Mouse (Mus musculus) kidney, postnatal 10 days (tissue): ENCODE measurements around the gene Naa35.
"Not testable (repeated sequence)": the region's sequence is repeated elsewhere in the genome, so short reads cannot be mapped to it uniquely, and the experiment has no call there.

Source experiments
- DNase-seq: peaks from one replicate; pipeline ENCODE4 v3.0.0; 2021; ENCODE audit warnings: mixed read lengths

Naa35 gene

DNA sequence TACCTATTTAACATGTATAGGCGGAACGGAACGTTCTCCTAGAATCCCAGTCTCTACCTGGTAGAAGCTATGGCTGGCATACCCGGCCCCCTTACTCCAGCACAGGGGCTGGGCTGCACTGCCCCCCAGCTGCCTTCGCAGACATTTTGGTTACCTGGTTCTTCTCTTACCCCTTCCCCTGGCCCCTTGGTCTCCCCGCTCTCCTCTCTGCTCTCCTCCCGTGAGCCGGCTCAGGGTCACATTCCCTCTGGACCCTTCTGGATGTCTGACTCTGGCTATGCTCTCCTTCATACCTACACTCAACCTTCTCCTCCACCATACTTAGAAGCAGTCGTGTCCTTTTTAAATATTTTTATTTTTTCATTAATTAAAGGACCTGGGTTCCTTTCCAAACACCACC is 578 bp upstream of the Naa35 start:
- DNase-seq = peak; percentile 64

DNA sequence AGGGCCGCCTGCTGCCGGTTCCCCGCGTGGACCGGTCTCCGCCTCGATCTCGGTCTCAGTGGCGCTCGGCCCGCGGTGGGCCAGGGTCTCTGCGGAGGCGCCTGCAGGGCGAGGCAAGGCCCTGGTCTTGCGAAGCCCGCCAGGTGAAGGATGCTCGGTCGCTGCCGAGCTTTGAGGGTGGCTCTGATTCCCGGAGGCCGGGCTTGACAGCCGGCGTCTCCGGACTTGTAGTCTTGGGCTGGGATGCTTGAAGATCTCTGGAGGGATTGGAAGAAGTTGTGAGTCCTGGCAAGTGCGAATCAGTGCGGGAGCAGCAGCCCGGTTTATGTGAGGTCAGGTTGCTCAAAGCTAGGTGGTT is 568 bp downstream of the Naa35 start:
- DNase-seq = no peak

DNA sequence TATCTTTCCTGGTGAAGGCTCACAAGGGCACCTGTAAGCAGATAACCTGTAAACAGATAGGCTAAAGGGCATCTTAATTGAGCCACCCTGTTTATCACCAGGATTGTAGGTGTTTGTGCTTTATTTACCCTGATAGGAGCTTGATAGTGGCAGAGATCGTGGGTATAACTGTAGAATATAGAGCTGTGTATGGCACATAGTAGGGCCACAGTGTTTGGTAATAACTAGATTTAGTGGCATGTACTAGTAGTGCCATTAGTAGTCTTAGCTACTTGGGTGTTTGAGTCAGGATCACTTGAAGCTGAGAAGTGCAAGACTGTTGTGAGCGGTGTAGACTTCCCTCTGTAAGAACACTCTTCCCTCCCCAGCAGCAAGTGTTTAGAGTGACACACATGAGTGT is 2.1 kb downstream of the Naa35 start:
- DNase-seq = no peak

DNA sequence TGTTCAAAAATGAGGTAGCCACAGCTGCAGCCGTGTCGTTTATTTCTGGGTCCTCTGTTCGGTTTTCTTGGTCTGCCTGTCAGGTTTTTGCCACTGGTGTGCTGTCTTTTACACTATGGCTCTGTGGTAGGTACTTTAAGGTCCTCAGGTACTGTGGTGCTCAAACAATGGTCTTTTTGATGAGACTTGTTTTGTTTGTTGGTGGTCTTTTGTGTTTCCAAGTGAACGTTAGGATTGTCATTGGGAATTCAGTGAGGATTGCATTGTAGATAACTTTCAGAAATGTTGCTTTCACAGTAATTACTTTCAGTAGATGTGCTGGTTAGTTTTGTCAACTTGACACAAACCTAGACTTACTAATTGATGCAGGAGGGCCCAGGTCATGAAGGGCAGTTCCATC is 4.6 kb downstream of the Naa35 start:
- DNase-seq = no peak

DNA sequence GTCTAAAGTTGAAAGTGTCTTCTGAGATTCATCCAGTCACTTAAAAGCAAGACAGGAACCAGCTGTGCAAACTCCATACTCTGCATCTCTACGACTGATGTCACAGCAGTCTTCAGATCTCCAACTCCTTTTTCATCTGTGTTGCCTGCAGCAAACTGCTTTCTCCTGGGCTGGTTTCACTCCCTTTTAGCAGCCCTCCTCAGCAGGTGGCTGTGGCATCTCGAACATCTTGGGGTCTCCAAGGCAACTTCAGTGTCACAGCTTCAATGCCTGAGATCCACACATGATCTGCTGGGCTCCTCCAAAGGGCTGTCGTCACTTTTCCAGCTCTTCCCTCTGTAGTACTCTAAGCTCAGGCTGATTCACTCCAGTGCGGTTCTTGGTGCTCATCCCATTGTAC is 5.6 kb downstream of the Naa35 start:
- no peak for DNase-seq

DNA sequence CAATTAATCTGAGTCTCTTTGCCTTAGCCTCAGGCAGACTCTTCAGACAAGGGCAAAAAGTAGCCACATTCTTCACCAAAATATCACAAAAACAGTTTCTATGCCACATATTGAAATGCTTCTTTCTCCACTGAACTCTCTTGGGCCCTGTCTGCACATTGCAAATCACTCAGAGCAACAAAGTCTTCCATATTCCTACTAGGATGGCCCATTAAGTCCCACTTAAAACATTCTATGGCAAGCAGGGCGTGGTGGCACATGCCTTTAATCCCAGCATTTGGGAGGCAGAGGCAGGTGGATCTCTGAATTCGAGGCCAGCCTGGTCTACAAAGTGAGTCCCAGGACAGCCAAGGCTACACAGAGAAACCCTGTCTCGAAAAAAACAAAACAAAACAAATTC is 7.0 kb downstream of the Naa35 start:
- DNase-seq = not testable (repeated sequence)

DNA sequence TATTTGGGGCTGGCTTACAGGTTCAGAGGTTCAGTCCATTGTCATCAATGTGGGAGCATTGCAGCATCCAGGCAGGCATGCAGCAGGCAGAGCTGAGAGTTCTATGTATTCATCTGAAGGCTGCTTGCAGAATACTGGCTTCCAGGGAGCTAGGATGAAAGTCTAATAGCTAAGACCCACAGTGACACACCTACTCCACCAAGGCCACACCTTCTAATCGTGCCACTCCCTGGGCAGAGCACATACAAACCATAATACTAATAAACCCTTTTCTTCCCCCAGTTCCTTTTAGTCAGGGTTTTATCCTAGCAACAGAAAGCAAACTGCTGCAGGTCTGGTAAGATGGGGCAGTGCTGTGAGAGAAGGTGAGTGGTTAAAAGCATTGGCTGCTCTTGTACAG is 7.6 kb downstream of the Naa35 start:
- DNase-seq = no peak

DNA sequence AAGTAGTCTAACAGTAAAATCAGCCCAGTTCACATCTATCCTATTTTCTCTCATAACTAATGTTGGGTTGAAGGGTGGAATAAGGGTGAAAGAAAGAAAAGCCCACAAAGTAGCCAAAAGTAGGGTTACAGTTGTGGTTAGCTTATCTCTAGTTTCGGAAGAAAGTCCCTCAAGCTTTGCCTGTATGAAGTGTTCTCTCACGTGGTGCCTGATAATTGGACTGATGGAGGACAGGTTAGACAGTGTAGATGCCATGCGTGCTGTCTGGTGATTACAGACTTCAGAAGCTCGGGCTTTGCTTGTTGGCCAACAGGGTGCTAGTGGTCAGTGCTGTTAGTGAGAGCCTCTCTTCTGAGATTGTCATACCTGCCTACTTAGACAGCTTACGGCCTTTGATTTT is 18.0 kb downstream of the Naa35 start:
- no peak for DNase-seq

DNA sequence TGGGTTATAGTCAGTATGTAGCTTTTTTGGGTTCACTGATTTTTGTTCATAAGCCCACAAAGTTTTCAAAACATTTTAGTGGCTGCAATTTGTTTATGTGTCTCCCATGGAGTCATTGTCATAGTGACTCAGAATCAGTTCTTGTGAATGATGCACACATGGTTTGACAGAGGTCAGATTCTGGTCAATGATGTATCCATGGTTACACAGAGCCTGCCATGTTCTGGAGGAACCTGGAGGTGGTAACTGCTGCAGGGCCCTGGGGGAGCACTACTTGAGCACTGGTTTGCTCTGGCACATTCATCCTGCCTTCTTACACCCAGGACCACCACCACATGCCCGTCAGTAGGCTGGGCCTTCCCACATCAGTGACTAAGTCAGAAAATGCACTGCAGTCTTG is 19.5 kb downstream of the Naa35 start:
- DNase-seq = no peak

DNA sequence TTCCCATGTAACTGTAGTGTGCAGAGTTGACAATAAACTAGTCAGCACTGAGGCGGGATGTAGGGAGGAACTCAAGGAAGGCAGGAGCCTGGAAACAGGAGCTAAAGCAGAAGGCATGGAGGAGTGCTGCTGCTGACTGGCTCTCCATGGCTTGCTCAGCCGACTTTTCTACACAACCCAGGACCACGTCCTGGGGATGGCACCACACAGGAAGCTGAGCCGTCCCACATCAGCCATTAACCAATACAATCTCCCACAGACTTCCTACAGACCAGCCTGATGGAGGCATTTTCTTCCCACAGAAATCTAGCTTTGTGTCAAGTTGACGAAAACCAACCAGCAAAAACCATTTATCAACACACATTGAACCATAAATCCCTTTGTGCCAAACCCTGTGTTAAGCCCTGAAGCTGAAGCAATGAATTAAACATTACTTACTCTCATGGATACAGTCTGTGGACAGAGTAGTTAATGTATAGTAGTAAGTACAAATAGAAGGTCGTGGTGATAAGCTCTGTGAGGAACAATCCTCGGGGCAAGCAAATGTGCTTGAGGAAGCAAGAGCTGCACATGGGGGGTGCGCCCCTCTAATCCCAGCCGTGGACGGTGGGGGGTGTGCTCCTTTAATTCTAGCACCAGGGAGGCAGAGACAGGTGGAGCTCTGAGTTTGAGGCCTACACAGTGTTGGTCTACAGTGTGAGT is 20.3 kb downstream of the Naa35 start:
- DNase-seq = no peak

DNA sequence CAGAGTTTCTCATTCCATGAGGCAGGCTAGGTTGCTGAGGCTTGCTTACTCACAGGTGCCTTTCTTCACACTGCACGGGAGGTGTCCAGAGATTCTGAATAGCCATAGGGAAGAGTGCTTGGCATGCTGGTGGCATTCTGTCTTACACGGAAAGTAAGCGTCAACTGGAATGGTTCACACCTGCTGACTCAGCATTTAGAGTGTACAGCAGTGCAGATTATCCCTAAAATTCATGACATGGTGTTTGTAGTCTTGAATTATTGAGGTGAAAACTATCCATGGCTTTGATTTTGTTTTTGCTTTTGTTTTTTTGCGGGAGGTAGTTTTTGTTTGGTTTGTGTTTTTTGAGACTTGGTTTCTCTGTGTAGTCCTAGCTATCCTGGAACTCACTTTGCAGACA is 24.8 kb downstream of the Naa35 start:
- no peak for DNase-seq

DNA sequence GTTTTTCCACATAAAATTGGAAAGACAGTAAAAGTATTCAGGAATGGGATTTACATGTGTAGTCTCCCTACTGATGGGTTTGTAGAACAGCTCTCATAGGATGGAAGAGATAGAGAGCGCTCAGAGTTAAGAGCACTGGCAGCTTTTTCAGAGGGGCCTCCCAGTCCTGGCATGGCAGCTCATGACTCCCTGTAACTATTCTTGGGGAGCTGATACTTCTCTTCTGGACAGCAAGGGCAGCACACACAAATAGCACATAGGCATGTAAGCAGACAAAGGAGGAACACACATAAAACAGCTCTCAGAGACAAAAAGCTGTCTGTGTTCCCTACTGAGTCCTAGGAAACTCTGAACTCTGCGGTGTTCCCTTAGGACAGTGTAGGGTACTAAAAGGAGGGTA is 25.4 kb downstream of the Naa35 start:
- DNase-seq = no peak

DNA sequence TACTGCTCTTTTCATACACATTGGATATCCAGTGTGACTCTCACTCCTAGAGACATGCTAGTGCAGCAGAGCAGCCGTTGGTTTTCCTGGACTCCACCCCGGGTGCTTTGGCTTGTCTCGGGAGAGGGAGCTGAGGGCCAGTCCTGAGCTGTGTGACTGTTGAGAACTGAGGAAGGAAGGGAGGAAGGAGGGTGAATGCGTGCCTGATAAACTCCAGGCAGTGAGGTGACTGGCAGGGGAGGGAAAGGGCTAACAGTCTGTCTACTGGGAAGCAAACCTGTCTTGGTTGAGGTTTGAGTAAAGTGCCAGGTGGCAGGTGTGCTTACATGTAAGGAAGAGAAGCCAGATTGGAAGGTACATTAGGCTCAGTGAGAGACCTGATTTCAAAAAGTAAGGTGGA is 28.8 kb downstream of the Naa35 start:
- DNase-seq = no peak

DNA sequence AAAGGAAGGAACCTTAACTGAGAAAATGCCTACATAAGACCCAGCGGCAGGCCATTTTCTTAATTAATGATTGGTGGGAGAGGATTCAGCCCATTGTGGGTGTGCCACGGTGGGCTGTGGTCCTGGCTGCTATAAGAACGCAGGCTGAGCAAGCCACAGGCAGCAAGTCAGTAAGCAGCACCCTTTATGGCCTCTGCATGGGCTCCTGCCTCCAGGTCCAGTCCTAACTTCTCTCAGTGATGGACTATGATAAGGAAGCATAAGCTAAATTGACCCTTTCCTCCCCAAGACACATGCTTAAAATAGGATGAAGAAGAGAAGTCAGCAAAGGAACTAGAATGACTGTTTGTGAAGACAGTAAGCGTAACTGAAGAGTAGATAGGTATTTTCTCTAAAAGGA is 30.1 kb downstream of the Naa35 start:
- DNase-seq = no peak

DNA sequence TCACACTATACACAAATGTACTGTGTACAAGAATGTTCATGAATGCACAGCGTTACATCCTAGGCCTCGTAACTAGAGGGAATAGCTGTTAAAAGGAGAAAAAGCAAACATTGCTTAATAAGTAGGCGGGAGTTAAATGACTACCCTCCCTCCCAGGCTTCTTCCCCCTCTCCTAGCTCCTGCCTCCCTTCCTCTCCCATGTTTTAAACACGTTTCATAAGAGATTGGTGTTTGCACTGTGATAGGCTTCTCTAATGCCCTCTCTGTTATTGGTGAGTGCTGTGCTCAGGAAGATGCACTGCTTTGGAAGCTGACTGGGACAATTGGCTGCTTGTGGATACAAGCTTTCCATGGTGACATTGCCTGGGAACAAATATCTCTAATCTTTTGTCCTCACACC is 30.5 kb downstream of the Naa35 start:
- DNase-seq = no peak

DNA sequence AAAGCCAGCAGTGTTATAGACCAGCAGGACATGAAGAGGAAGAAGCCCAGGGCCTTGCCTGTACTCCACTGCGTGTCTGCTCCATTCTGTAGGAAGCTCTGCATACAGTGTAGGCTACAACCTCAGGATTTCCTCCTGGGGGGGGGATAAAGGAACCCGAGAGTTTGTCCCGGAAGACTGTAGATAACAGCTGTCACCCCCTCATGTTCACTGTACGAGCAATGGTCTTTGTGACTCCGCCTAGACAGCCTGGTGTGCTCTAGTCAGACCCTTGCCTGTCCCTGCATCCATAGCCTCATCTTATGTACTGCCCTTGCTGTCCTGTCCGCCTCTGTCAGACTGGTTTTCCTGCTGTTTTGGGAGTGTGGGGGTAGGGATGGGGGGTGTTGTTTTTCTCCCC is 33.4 kb downstream of the Naa35 start:
- DNase-seq = no peak

DNA sequence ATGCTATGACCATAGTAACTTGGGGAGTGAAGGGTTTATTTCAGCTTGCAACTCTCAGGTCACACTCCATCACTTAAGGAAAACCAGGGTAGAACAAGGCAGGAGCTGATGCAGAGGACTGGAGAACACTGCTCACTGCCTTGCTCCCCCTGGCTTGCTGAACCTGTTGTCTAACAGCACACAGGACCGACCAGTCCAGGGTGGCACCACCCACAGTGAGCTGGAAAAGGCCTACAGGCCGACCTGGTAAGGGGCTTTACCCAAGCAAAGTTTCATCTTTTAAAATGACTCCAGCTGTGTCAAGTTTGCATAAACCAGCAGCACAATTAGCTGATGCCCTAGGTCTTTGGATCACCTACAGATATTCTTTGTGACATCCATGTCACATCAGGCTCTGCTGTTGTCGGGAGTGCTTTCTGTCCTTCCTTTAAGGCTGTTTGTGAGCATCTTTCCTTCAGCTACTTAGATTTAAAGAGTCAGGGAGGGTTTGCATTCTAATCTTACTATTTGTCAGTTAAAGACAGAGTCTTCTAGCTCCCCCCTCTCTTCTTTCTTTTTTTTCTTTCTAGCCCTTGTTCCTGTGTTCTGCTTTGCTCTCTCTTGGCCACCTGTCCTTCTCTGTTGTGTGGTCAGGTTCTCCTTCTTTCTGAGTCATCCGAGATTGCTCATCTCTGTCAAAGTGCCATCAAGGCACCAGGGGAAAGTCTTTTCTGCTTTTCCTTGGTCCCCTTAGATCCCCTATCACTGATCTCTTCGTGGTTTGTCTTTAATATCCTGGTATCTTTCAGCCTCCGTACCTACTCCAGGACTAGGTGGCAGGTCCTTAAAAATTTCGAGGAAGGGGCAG is 36.8 kb downstream of the Naa35 start:
- no peak for DNase-seq

DNA sequence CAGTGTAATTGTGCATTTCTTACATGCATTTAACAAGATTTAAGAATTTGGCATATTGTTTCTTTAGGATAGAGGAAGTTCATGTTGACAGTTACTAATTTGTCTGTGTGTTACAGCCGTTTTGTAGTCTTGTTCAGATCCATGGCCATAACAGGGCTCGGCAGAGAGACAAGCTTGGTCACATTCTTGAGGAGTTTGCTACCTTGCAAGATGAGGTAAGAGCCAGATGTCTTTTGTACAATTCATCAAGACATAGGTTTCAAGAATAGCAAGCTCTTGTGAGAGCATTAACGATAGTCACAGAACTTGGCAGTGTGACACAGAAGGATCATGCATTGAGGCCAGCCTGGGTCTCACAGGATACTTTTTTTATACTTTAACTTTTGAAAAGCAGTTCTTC is 39.3 kb downstream of the Naa35 start:
- DNase-seq = no peak

DNA sequence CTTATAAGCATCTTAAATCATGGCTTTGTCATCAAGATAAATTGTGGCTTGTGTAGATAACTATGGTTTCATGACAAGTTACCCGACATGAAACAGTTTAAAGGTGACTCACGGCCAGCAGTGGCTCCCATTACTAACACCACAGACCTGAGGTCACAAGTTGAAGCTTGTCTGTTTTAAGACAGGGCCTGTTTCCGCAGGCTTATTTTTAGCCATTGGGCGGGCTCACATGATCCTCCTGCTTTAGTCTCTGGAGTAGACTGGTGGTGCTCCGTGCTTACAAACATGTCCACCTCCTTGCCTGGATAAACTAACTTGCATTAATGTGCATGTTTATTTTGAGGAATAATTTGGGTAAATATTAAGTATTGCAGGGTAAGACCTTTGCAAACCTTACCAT is 39.8 kb downstream of the Naa35 start:
- DNase-seq = peak; percentile 31

DNA sequence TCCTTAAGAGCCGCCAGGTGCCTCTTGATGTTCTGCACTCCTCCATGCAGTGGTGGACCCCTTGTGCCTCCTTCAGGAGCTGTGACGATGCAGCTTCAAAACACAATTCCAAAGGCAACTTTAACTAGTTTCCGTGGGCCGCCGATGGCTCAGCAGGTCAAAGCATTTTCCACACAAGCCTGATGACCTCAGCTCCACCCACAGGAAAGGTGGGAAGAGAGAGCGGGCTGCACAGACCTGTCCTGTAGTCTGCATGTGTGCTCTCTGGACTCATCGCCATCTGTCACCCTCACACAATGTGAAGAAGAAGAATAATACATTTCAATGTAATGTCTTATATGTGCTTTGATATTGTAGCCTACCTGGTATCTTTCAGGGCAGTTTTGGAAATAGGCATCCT is 41.7 kb downstream of the Naa35 start:
- no peak for DNase-seq

DNA sequence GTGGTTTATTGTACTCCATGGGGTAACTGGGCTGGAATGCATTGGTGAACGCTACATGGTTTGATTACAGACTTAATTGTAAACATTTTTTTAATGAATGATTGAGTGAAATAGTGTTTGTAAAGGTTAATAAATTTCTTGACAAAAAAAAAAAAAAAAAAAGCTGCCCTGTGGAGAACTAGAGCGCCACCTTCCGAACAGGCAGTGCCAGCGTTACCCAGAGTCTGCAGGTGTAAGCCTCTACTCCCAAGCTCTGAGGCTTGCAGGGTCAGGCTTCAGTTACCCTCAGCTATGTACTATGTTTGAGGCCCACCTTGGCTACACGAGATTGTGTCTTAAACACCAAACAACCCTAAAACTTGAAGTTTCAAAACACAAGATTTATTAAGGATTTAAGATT is 49.6 kb downstream of the Naa35 start:
- DNase-seq = no peak

DNA sequence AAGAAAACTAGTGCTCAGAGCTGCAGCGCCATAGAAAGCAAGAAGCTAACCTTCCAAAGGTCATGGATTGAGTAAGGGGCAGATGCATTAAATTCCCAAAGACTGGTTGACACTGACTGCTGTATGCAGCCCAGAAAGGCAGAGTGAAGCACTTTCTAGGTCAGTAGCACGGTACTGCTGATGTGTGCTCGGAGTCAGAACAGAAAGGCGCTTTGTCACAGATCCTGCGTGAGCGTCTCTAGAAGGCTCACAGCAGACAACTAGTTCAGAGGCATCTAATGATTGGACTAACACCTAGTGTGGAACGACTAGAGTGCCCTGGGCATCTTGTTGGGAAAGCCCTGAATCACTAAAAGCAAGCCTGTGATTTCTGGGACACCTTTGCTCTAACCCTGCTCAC is 52.7 kb downstream of the Naa35 start:
- DNase-seq = no peak

DNA sequence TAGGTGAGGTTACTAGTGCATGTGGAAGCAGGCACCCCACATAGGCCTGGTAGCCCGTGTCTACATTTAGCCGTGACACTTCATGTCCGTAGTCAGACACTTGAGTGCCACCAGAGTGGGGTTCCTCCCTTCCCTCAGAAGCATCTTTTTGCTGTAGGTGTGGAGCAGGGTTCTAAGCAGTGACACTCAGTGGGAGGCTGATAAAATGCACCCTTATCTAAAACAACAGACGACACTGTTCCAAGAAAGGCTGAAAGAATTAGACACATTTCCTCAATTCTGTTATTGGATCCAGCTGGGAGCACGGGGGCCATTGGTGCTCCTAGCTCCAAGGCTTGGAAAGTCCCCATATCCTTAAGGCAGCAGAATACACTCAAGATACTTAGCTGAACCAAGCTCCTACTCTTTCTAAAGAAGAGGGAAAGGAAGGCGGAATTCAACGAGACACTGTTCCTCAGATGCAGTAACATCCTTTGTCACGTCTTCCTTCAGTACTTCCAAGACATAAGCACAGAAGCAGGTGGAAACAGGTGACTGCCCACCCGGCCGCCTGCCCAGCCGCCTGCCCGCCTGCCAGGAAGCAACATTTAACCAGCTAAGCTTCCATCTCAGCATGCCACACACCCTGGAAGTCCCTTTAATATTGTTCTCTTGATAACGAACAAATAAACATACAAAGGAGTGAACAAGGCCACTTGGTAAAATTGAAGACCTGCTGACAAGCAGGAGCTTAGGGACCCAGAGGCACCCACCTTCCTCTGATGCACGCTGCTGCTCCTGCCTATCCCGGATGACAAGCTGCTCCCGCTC is 54.5 kb downstream of the Naa35 start:
- DNase-seq = no peak

DNA sequence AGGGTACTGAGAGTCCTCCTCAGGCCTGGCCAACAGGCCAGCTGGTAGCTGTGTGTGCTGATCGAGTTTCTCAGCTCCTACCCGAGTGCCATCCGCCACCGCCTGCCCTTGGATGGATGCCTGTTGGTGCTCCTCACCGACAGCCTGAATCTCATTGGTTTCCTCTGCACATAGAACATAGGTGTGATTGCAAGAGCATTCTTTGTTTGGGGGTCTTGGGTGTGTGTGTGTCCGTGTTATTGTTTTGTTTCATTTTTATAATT is 55.0 kb downstream of the Naa35 start:
- no peak for DNase-seq
